Mouse (Mus musculus) kidney, postnatal 0 days (tissue): ENCODE measurements around the gene Stx5a. TPM values are rescaled to one million over a fixed set of nuclear protein-coding genes. Genes with fewer than 3 reads are reported as not detected.
"Not testable (repeated sequence)": the region's sequence is repeated elsewhere in the genome, so short reads cannot be mapped to it uniquely, and the experiment has no call there.

Experiments used
- ATAC-seq: fragments of 200-750 bp; cut with Nextera tagmentation; replicated peaks from 2 replicates; pipeline ENCODE4 v1.8.0; 2017; ENCODE audit warnings: low read depth, moderate number of reproducible peaks, moderate TSS enrichment, moderate library complexity; ENCODE audit not compliant: low FRiP score
- DNase-seq: peaks from one replicate; pipeline ENCODE4 v3.0.0-alpha.2; 2016; ENCODE audit warnings: low spot score
- H3K27ac ChIP-seq: fragments of 300-500 bp; sonication (generic); 2 replicates; pipeline ENCODE4 v1.5.1; 2014; ENCODE audit warnings: mild to moderate bottlenecking
- H3K27me3 ChIP-seq: fragments of 300-500 bp; sonication (generic); 2 replicates; pipeline ENCODE4 v1.6.1; 2014; ENCODE audit warnings: low read length, mixed read lengths; ENCODE audit not compliant: insufficient read depth
- H3K36me3 ChIP-seq: fragments of 300-500 bp; sonication (generic); 2 replicates; pipeline ENCODE4 v1.6.1; 2014; ENCODE audit warnings: low read length, mixed read lengths; ENCODE audit not compliant: insufficient read depth
- H3K4me1 ChIP-seq: fragments of 300-500 bp; sonication (generic); replicated peaks from 2 replicates; pipeline ENCODE4 v1.6.1; 2014; ENCODE audit warnings: antibody characterized with exemption, low read length, mixed read lengths; ENCODE audit not compliant: insufficient read depth
- H3K4me2 ChIP-seq: fragments of 300-500 bp; sonication (generic); 2 replicates; pipeline ENCODE4 v1.6.1; 2014; ENCODE audit warnings: mild to moderate bottlenecking, low read length, moderate library complexity, mixed read lengths
- H3K4me3 ChIP-seq: fragments of 300-500 bp; sonication (generic); replicated peaks from 2 replicates; pipeline ENCODE4 v1.5.1; 2014; ENCODE audit warnings: low read depth, low read length
- H3K9ac ChIP-seq: fragments of 300-500 bp; sonication (generic); 2 replicates; pipeline ENCODE4 v1.6.1; 2014; ENCODE audit warnings: low read depth, low read length
- H3K9me3 ChIP-seq: fragments of 300-500 bp; sonication (generic); replicated peaks from 2 replicates; pipeline ENCODE4 v1.6.1; 2016; ENCODE audit warnings: low read length, inconsistent platforms, mixed read lengths
- CTCF ChIP-seq: IDR thresholded peaks from 2 replicates; pipeline ENCODE4 v1.5.1; 2016; ENCODE audit warnings: antibody characterized with exemption, low read depth, mild to moderate bottlenecking, moderate library complexity
- WGBS: fragments of 180-500 bp; shearing (Covaris S2); extraction: QIAGEN DNeasy Blood & Tissue Kit; methylation state at CpG from one replicate; pipeline ENCODE4 v1.1.7; 2014; 5-methylcytosine and 5-hydroxymethylcytosine counted together
- polyA plus RNA-seq: library from polyadenylated mRNA; unstranded; fragments of >200 nt; fragmentation: Nextera tagmentation; extraction: Ambion mirVana; gene quantifications from 2 replicates; pipeline ENCODE4 v1.2.1, GENCODE M21; 2015

Gene Stx5a
- polyA plus RNA-seq, 1 experiment from 2014 or later = 105 TPM

DNA sequence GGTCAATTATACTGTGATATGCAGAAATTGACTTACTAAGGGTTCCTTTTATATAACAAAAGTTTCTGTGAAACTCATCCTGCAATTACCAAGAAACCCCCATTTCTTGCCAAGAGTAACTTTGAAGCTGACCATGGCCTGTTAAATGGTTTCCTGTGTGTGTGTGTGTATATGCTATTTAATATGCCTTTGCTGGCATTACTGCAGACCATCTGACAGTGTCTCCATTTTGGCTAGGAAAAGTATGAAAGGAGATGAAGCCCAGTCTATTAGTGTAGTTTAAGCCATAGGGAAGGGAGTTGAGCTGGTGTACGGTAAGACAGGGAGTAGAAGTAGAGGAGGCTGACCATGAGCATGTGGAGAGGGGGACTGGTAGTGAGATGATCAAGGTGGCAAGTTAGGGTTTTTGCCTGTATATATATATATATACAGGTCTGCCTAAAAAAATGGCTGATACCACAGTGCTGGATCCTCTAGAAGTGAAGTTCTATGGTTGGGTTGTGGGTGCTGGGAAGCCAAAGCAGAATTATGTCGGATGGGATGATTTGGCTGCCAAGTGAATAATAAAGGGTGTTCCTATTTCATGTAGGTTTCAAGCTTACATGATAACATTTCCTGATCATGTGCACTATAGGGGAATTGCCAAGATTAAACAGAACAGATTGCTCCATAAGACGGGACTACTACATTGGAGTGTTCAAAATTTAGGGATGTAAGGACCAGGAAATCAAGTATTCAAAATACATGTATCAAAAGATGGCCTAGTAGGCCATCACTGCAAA is 14.4 kb upstream of the Stx5a start:
- H3K9me3 ChIP-seq = no peaks in the 10 kb centered on the region
- no peak overlapping the region for H3K9ac ChIP-seq
- DNase-seq = no peak
- H3K36me3 ChIP-seq = peaks cover 19% of the 10 kb centered on the region
- H3K4me2 ChIP-seq = no peak overlapping the region
- H3K27ac ChIP-seq = no peak overlapping the region
- H3K4me1 ChIP-seq = peaks cover 12% of the 10 kb centered on the region; the same call in 1 of the 2 replicates
- 36% methylated on average over 3 of the region's 3 CpGs for WGBS
- TF ChIP-seq CTCF = no peak
- ATAC-seq = no peak
- H3K27me3 ChIP-seq = no peaks in the 10 kb centered on the region
- H3K4me3 ChIP-seq = no peak overlapping the region

DNA sequence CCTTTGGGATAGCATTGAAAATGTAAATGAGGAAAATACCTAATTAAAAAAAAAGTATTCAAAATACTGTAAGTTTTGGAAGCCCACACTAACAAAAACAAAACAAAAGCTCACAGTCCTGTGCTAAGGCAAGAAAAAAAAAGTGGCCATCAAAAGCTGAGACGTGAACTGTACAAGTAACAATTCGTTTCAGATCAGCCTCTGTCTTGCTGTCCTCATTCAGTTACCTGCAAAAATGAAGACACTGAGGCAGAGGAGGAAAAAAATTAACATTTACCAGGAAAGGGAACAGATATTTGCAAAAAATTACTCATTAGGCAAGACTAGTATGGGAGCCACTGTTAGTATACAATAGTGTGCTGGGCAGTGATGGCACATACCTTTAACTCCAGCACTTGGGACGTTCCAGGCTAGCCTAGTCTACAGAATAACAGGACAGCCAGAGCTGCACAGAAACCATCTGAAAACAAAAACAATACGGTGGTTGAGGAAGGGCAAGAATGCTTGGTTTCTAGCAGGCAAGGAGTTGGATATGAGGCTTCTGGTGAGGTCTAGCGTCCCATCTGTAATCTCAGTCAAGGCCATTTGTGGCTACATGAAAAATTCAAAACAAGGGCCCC is 13.6 kb upstream of the Stx5a start:
- Histone ChIP-seq H3K36me3 (peaks cover 19% of the 10 kb centered on the region), H3K27me3 (no peaks in the 10 kb centered on the region), H3K27ac (no peak overlapping the region), H3K9ac (no peak overlapping the region), H3K9me3 (no peaks in the 10 kb centered on the region), H3K4me3 (no peak overlapping the region), H3K4me1 (0 out of 2 replicates have a peak, but pooled peaks cover 6% of the 10 kb centered on the region), H3K4me2 (no peak overlapping the region)
- no peak for ATAC-seq
- DNase-seq = no peak
- no peak for TF ChIP-seq CTCF
- 26% methylated on average over 5 of the region's 5 CpGs for WGBS

DNA sequence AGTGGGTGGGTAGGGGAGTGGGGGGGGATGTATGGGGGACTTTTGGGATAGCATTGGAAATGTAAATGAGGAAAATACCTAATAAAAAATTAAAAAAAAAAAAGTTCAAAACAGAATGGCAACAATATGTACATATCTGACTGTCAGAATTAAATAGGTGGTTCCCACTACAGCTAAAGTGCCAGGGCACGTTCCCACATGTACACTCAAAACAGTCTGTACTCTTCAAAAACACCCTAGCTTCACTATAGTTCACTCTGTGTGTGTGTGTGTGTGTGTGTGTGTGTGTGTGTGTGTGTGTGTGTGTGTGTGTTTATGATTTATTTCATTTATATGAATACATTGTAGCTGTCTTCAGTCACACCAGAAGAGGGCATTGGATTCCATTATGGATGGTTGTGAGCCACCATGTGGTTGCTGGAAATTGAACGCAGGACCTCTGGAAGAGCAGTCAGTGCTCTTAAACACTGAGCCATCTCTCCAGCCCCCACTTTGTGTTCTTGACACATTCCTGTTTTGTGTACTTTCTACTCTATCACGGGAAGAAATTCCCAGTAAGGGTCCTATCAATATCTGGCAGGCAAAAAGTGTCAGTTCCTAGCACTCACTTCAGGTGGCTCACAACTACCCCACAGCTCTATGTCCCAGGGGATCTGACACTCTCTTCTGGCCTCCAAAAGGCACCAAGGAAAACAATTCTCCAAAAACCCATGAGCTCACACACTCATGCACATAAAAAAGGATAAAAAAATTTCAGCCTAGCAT is 12.7 kb upstream of the Stx5a start:
- not testable (repeated sequence) for H3K9me3 ChIP-seq, DNase-seq, H3K9ac ChIP-seq, H3K4me2 ChIP-seq, ATAC-seq, H3K4me1 ChIP-seq, H3K27ac ChIP-seq, H3K27me3 ChIP-seq, H3K4me3 ChIP-seq
- peaks cover 19% of the 10 kb centered on the region for H3K36me3 ChIP-seq
- WGBS = 49% methylated on average over 3 of the region's 3 CpGs

DNA sequence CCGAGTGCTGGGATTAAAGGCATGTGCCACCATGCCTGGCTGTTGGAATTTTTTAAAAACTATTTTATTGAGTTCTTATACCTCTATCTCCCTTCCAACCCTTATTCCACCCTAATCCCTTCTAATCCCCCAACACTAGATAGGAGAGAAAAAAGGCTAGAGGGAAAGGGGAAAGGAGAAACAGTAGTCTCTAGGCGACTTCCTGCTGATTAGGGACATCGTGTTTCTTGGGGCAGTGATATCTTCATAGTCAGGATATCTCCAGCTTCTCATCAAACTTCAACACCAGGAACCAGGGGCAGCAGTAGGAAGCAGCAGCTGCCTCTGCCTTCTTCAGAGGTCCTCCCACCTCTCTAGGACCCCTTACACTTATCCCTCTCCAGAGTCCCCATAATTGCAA is 6.9 kb upstream of the Stx5a start:
- H3K9ac ChIP-seq = no peak overlapping the region
- H3K4me2 ChIP-seq = no peak overlapping the region
- H3K4me3 ChIP-seq = no peak overlapping the region
- ATAC-seq = no peak
- WGBS = 76% methylated on average over 3 of the region's 3 CpGs
- no peak for DNase-seq
- no peaks in the 10 kb centered on the region for H3K4me1 ChIP-seq
- H3K36me3 ChIP-seq = peaks cover 9% of the 10 kb centered on the region; the same call in 1 of the 2 replicates
- no peaks in the 10 kb centered on the region for H3K27me3 ChIP-seq
- H3K9me3 ChIP-seq = no peaks in the 10 kb centered on the region
- H3K27ac ChIP-seq = no peak overlapping the region
- no peak for TF ChIP-seq CTCF

- Histone ChIP-seq H3K9ac (peak within 1 kb of the TSS; percentile 77), H3K36me3 (peaks cover 15% of the 10 kb centered on the region), H3K9me3 (no peaks in the 10 kb centered on the region), H3K4me3 (peak within 1 kb of the TSS; percentile 88), H3K27ac (peak within 1 kb of the TSS; percentile 26), H3K4me2 (peak within 1 kb of the TSS; percentile 91), H3K27me3 (no peaks in the 10 kb centered on the region), H3K4me1 (peaks cover 3% of the 10 kb centered on the region; the same call in 1 of the 2 replicates)
- TF ChIP-seq CTCF = no peak
- under 1% methylated on average over 27 of the region's 32 CpGs for WGBS
- ATAC-seq = peak; percentile 89
- DNase-seq = peak; percentile 90
Measured at GRCm38 (mm10) chr19:8735389-8736159, 5.6 kb upstream of the Stx5a start, which contains the start of gene Wdr74. Gene Wdr74, plus strand, starts transcription at chr19:8735827.

GRCm38 (mm10) chr19:8736160-8736467 is 5.1 kb upstream of the Stx5a start:
- Histone ChIP-seq H3K4me3 (peak overlapping the region; percentile 88), H3K27ac (peak overlapping the region; percentile 26), H3K27me3 (no peaks in the 10 kb centered on the region), H3K4me1 (peaks cover 7% of the 10 kb centered on the region; the same call in 1 of the 2 replicates), H3K4me2 (peak overlapping the region; percentile 91), H3K9me3 (no peaks in the 10 kb centered on the region), H3K9ac (peak overlapping the region; percentile 77), H3K36me3 (peaks cover 15% of the 10 kb centered on the region)
- 4% methylated on average over 11 of the region's 11 CpGs for WGBS
- DNase-seq (no peak), ATAC-seq (peak; percentile 4; the same call in 1 of the 2 replicates)
- no peak for TF ChIP-seq CTCF
